Mouse (Mus musculus): ENCODE data around the gene Rps11.

Rps11 gene

DNA sequence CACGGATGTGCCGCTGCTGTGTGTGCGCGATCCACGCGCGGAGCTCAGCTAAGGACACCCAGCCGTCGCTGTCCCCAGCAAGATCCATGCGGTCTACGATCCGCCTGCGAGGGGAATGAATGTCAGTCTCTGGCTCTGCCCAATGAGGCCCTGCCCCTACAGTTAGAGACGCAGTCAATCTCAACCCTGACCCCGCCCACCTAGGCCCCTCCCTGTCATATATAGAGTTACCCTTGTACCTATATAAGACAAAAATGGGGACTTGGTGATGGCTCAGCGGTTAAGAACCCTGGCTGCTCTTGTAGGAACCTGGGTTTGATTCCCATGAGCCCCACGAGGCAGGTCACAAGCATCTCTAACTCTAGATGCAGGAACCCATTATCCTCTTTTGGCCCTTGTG, 35.6 kb downstream of the Rps11 start:
- DNase-seq (ENCODE audit: low spot score in 2 of 2), result no peak

DNA sequence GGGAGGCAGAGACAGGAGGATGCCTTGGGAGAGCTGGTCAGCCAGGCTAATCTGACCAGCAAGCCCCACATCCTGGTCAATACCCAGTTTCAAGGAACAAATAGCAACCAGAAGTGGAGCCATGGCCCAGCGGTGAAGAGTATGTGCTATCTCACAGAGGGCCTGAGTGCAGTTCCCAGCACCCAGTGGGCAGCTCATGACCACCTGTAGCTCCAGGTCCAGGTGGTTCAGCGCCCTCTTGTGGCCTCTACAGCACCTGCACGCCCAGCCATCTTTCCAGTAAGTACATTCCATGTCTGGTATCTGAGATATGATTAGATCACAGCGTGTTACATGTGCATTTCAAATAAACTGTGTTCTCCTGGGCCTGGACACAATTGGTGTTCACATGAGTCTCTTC, 38.2 kb downstream of the Rps11 start:
- DNase-seq (ENCODE audit: low spot score in 2 of 2), result no peak

DNA sequence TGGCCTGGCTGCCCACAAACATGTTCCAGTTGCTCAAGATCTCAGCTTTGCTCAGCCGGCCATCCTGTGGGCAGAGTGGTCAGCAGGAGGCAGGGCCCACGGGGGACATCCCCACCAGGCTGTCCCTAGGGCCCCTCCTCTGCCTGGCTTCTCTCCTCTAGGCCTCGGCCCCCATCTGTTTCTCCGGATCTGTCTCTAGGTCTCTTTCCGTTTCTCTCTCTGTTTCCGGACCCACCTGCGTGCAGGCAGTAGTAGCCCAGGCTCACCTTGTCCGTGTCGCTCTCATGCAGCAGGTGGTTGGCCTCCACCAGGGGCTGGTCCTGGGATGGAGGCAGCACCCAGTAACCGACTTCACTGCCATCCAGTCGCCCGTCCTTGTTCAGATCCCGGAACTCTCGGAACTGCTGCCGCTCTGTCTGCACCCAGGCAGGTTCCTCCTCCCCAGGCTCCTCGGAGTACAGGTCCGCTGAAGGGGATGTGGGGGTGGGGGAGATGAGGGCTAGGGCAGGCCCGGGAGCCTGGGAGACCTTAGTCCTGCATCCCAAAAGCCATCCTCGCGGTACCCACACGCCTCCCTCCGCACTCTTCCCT, 40.8 kb downstream of the Rps11 start:
- DNase-seq (ENCODE audit: low spot score in 2 of 2), result no peak

DNA sequence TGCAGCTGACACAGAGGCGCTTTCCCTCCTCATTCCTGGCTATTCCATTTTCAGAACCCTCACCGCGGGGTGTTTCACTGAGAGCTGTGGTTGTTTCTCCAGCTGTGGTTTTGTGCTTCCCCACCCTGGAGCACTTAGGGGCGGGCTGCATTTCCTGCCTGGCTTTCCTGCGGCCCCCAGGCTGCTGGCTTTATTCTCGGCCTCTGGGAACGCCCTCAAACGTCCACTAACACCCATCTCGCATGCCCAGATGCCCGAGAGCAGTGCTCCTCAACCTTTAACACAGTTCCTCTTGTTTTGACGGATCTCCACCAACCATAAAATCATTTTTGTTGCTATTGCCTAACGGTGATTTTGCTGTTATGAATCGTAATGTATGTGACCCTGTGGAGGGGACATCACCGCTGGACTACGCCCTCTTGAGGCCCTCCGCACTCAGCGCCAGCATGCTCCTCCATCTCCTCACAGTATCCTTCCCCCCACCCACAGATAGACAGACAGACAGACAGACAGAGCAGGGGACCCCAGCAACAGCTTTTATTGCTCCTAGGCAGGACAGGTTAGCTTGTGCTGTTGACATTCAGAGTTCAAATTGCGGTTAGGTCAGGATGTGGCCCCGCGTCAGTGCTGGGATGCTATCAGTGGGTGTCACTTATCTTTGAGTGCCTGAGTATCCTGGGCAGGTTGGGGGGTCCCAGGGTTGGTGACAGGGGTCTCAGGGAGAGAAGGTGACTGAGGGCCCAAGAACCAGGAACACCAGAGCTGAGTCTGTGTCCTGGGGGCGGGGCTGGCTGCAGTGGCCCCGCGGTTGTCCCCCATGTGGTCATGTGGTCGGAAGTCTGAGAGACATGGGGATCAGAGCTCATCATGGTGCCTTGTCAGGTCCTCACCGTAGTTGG, 41.6 kb downstream of the Rps11 start:
- no peak for DNase-seq (ENCODE audit: low spot score in 2 of 2)

DNA sequence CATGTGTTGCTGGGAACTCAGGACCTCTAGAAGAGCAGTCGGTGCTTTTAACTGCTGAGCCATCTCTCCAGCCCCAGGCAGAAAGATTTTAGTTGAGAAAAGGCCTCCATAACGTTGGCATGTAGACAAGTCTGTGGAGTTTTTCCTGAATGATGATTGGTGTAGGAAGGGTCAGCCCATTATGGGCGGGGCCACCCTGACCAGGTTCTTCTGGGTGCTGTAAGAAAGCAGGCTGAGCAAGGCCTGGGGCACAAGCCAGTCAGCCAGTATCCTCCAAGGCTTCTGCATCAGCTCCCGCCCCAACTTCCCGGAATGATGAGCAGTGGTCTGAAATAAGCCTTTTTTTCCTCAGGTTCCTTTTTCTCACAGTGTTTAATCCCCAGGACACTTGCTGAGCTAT, 43.2 kb downstream of the Rps11 start:
- DNase-seq (ENCODE audit: low spot score in 2 of 2), result no peak

DNA sequence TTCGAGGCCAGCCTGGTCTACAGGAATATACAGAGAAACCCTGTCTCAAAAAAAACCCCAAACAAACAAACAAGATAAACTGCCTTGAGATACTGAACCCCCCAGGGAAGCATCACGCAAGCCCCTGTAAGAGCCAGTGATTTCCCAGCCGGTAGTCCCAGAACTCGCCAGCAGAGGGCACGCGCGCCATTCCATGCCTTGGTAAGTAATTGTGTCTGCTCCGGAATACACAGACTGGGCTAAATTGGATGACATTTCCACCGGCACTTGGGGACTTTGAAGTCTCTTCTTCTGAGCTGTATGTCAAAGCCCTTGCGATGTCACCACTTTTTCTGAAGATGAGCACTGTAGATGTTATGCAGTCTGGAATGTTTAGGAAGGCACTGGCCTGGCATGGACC, 44.4 kb downstream of the Rps11 start:
- DNase-seq (ENCODE audit: low spot score in 2 of 2), result peak; percentile 77 to 92

DNA sequence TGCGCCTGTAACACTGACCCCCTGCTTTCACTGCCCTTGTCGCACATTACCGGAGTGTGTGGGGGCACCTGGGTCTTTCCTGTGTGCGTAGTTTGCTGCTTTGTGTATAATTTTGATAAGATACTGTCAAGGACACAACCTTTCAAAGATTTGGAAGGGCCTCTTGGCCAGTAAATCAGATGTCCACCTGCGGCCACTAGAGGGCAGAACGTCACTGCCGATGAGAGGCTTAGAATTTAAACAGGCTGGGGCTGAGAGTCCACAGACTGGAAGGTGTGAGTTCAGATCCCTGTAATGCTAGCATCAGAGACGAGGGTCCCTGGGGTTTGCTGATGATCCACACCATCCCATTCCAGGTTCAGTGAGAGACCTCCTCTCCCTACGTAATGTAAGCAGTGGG, 45.7 kb downstream of the Rps11 start:
- DNase-seq (ENCODE audit: low spot score in 2 of 2), result peak in 1 of 2 experiments; percentile 79

DNA sequence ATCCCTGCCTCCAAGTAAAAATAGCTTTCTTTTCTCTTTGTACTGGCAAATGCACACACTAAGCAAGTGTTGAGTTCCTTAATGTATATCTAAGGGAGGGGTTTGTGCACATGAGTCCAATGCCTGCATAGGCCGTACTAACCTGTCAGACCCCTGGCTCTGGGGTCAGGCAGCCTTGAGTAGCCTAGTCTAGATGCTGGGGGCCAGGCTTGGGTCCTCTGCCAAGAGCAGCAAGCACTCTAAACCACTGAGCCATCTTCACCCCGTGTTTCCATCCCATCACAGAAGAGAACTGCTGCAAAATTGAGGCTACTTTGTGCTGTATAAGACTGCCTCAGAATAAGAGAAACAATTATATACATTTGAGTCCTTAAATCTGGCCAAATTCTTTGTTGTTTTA, 46.4 kb downstream of the Rps11 start:
- DNase-seq (ENCODE audit: low spot score in 2 of 2), result no peak

DNA sequence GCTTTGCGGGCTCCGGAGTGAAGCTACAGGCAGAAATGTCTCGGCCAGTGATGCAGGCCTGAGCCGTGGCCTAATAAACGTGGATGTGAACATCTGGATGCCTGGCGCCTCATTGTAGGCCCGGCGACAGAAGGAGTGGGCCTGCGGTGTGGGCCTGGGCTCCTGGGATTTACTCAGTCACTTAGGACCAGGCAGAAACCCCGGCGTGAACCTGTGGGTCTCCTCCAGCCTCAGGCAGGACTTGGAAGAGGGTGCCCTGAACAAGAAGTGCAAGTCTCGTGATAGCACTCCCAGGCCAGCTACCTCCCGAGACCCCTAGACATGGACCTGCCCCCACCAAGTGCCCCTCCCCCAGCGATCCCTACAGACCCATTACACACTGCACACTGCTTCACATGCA, 46.9 kb downstream of the Rps11 start:
- DNase-seq (ENCODE audit: low spot score in 2 of 2), result no peak

DNA sequence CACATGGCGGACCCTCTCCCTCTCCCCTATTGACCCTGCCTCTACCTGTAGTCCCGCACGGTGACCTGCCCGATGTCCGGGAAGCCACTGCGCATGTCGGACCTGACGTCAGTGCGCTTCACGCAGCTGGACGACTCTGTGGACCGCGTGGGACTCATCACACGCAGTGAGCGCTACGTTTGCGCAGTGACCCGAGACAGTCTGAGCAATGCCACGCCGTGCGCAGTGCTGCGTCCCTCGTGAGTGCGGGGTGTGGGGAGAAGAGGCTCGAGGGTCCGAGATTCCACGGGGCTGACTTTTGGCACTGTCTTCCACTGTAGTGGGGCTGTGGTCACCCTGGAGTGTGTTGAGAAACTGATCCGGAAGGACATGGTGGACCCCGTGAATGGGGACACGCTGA, 47.7 kb downstream of the Rps11 start:
- DNase-seq (ENCODE audit: low spot score in 2 of 2), result no peak

DNA sequence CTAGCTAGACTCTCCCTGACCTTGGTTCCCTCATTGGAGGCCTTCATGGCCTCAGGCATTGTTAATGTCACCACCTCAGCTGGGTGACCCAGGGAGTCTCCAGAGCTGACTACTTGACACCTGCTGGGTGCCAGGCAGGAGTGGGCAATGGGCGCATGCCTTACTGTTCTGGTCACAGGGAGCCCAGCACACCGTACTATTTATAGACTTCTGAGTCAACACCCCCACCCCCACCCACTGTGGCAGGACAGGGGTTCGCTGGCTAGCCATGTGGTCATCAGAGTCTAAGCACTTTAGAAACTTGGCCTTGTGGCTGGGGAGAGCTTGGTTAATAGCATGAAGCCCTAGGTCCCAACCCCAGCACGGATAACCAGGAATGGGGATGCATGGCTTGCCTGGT, 48.8 kb downstream of the Rps11 start:
- no peak for DNase-seq (ENCODE audit: low spot score in 2 of 2)

DNA sequence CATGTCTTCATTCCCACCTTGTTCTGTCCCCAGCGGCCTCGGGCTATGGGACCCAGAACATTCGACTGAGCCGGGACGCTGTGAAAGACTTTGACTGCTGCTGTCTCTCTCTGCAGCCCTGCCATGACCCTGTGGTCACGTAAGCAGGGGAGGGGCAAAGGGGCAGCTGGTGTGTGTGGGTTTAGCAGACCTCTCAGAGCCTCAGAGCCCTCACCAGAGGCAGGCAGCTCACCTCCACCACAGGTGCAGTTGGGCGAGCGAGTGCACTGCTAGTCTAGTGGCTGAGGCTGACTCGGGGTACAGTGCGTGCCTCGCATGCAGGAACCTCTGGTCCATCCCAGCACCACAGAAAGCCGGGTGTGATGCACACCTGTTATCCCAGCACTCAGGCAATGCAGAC, 50.3 kb downstream of the Rps11 start:
- no peak for DNase-seq (ENCODE audit: low spot score in 2 of 2)

DNA sequence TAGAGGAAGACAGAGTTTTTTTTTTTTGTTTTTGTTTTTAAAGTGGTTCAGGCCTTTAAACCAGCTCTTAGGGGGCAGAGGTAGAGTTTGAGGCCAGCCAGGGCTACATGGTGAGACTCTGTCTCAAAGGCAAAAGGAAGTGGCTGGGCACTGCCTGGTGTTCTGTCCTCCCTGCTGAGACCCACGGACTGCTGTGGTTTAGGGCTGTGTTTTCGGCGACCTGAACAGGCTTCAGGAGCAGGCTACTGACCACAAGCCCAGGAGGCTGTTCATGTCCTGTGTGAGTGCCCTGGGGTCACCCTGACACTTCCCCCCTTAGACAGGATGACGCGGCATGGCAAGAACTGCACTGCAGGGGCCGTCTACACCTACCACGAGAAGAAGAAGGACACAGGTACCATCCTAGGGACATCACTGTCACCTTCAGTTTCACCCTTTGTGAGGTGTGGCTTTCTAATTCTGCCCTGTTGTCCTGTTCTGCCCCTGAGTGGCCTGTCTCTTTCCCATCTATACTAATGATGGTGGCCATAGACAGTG, 51.0 kb downstream of the Rps11 start:
- no peak for DNase-seq (ENCODE audit: low spot score in 2 of 2)

Measured in urinary bladder, postnatal 4 days (tissue).